ENCODE assay signal across 23 mouse cellular contexts in genomic region chr2:31099079-31099478, GRCm38 (mm10). TPM values are rescaled to one million over a fixed set of nuclear protein-coding genes. Genes with fewer than 3 reads are reported as not detected.
DNase-seq lines count a peak whose midpoint lies in the region; ATAC-seq lines count a peak whose summit lies in the region.
"Had no signal": no experiment of that assay in that cellular context is flagged by ENCODE, and none has a peak within 500 bp of the region (broad histone marks: within the 10 kb centered on the region; RNA-seq: fewer than 3 reads in every experiment).

No protein-coding gene starts in this region.

- no peak overlapping the region for H3K27ac ChIP-seq in kidney, embryonic 16.5 days (ENCODE audit: low read length)
- H3K27ac ChIP-seq: forebrain, embryonic 10.5 days; heart, embryonic 13.5 days; hindbrain, embryonic 15.5 days; left cerebral cortex, adult 2 months; midbrain, embryonic 13.5 days; stomach, embryonic 15.5 days had no signal

- peaks cover 8% of the 10 kb centered on the region; the same call in 1 of the 2 replicates for H3K36me3 ChIP-seq in kidney, embryonic 16.5 days (ENCODE audit: insufficient read depth, low read length)
- H3K36me3 ChIP-seq: hindbrain, embryonic 15.5 days; midbrain, embryonic 13.5 days had no signal

- intact Hi-C loops in left cerebral cortex, postnatal 14 days (cut with DNase I): no loop called here

- H3K9ac ChIP-seq in kidney, embryonic 16.5 days (replicated peaks; ENCODE audit: low read length): no peak overlapping the region
- H3K9ac ChIP-seq: forebrain, postnatal 0 days; heart, embryonic 13.5 days; hindbrain, embryonic 15.5 days; midbrain, embryonic 13.5 days; stomach, embryonic 15.5 days had no signal

- no peaks in the 10 kb centered on the region for H3K9me3 ChIP-seq in kidney, embryonic 16.5 days (ENCODE audit: low read length)
- H3K9me3 ChIP-seq: forebrain, embryonic 10.5 days; heart, embryonic 13.5 days; hindbrain, embryonic 15.5 days; midbrain, embryonic 13.5 days; stomach, embryonic 15.5 days had no signal

- H3K27me3 ChIP-seq in kidney, embryonic 16.5 days (ENCODE audit: insufficient read depth, low read length): no peaks in the 10 kb centered on the region
- H3K27me3 ChIP-seq: heart, embryonic 13.5 days; hindbrain, embryonic 15.5 days; midbrain, embryonic 13.5 days; stomach, embryonic 15.5 days had no signal

- WGBS in kidney, embryonic 16.5 days: 53% methylated on average over 8 of the region's 8 CpGs

- H3K4me3 ChIP-seq in kidney, embryonic 16.5 days (ENCODE audit: low read length): no peak overlapping the region
- H3K4me3 ChIP-seq: forebrain, embryonic 10.5 days; heart, embryonic 13.5 days; hindbrain, embryonic 15.5 days; left cerebral cortex, adult 2 months; midbrain, embryonic 13.5 days; myocyte; stomach, embryonic 15.5 days had no signal

- no peak for ATAC-seq in kidney, embryonic 16.5 days (ENCODE audit: low FRiP score, low TSS enrichment)
- ATAC-seq: forebrain, postnatal 0 days; intestine, embryonic 16.5 days; midbrain, embryonic 13.5 days had no signal

- no peak overlapping the region for H3K4me2 ChIP-seq in kidney, embryonic 16.5 days (replicated peaks; ENCODE audit: low read depth, low read length)
- H3K4me2 ChIP-seq: heart, embryonic 13.5 days; hindbrain, embryonic 15.5 days; liver, embryonic 11.5 days; midbrain, embryonic 13.5 days; stomach, embryonic 15.5 days had no signal

- H3K4me1 ChIP-seq in kidney, embryonic 16.5 days (ENCODE audit: insufficient read depth, low read length): peaks cover 29% of the 10 kb centered on the region
- H3K4me1 ChIP-seq: hindbrain, embryonic 15.5 days had no signal

- DNase-seq in cerebellum, adult 9-10 months: peak; percentile 71
- no peak for DNase-seq in cerebellum, postnatal 36 days
- DNase-seq in kidney, adult 18-20 months: peak; percentile 79
- peak; percentile 37 for DNase-seq in brain, adult 2 months (ENCODE audit: low read depth, low spot score)
- DNase-seq in kidney, postnatal 4 days: peak; percentile 42 to 57
- no peak for DNase-seq in left cerebral cortex, postnatal 14 days (ENCODE audit: low spot score in 2 of 2)
- DNase-seq in adrenal gland, adult 18-20 months (ENCODE audit: low spot score in 2 of 2): no peak
- DNase-seq: B cell, adult 2 months; forebrain, postnatal 0 days; heart, postnatal 36 days; lung, postnatal 14 days; right cerebral cortex, postnatal 25 days; thymus, adult 2 months had no signal

RNA-seq across cellular contexts. Expression of gene Fnbp1, which starts 42.7 kb away (rescaled TPM):
- 19.4 and 24.3 TPM in 2 replicates for polyA plus RNA-seq in kidney, embryonic 16.5 days (2015; fragmentation: Nextera tagmentation; extraction: Ambion mirVana)
- 10 to 100 TPM; 73.0 to 74.2 TPM for total RNA-seq in left cerebral cortex, postnatal 14 days (2021)
- 10 to 100 TPM; 54.8 to 63.6 TPM for total RNA-seq in adrenal gland, adult 18-20 months (2021)

RNA-seq across cellular contexts. Expression of gene Gpr107, which starts 53.0 kb away (rescaled TPM):
- polyA plus RNA-seq in kidney, embryonic 16.5 days (2015; fragmentation: Nextera tagmentation; extraction: Ambion mirVana): 38.3 and 41.6 TPM in 2 replicates
- total RNA-seq in left cerebral cortex, postnatal 14 days (2021): 10 to 100 TPM; 51.1 to 52.3 TPM
- 10 to 100 TPM; 52.7 to 60.2 TPM for total RNA-seq in adrenal gland, adult 18-20 months (2021)

Comparison
In these comparisons a context has a peak if more than half of its experiments do, and no peak if none do; other contexts are left out.
1. DNase-seq: peak in cerebellum, adult 9-10 months (single experiment), kidney, adult 18-20 months (single experiment), brain, adult 2 months (single experiment) and kidney, postnatal 4 days (2 of 2); none in cerebellum, postnatal 36 days (0 of 2), left cerebral cortex, postnatal 14 days (0 of 2) and adrenal gland, adult 18-20 months (0 of 2).